Mouse (Mus musculus) retina, adult 2 months (tissue): ENCODE results near the gene Herc3.
"Not testable (repeated sequence)": the region's sequence is repeated elsewhere in the genome, so short reads cannot be mapped to it uniquely, and the experiment has no call there.

ENCODE experiments used
- DNase-seq: peaks from one replicate; pipeline ENCODE4 v3.0.0-alpha.2; 2012; ENCODE audit warnings: low read depth, low spot score

The Herc3 gene

GRCm38 (mm10) chr6:58831232-58832009 lies at the start of gene Herc3:
Gene Herc3 (plus strand): TSS chr6:58831465.
- DNase-seq, result no peak

- DNase-seq, result no peak
Measured at GRCm38 (mm10) chr6:58801394-58801793, 29.9 kb upstream of the Herc3 start.

GRCm38 (mm10) chr6:58814381-58814780 lies 16.9 kb upstream of the Herc3 start:
- no peak for DNase-seq

- not testable (repeated sequence) for DNase-seq
Measured at GRCm38 (mm10) chr6:58817037-58817436, 14.2 kb upstream of the Herc3 start.

GRCm38 (mm10) chr6:58825619-58826018 lies 5.6 kb upstream of the Herc3 start:
- DNase-seq, result no peak

GRCm38 (mm10) chr6:58826089-58826488 lies 5.2 kb upstream of the Herc3 start:
- DNase-seq, result no peak

GRCm38 (mm10) chr6:58828582-58828981 lies 2.7 kb upstream of the Herc3 start:
- no peak for DNase-seq

GRCm38 (mm10) chr6:58830840-58831231 lies 429 bp upstream of the Herc3 start:
- no peak for DNase-seq

GRCm38 (mm10) chr6:58832591-58833018 lies 1.3 kb downstream of the Herc3 start:
- no peak for DNase-seq

GRCm38 (mm10) chr6:58834470-58834869 lies 3.2 kb downstream of the Herc3 start:
- no peak for DNase-seq

- DNase-seq, result no peak
Measured at GRCm38 (mm10) chr6:58835591-58835990, 4.3 kb downstream of the Herc3 start.

GRCm38 (mm10) chr6:58836476-58836875 lies 5.2 kb downstream of the Herc3 start:
- DNase-seq, result no peak

- no peak for DNase-seq
Measured at GRCm38 (mm10) chr6:58837917-58838316, 6.7 kb downstream of the Herc3 start.

- no peak for DNase-seq
Measured at GRCm38 (mm10) chr6:58841208-58841607, 9.9 kb downstream of the Herc3 start.

GRCm38 (mm10) chr6:58842186-58842585 lies 10.9 kb downstream of the Herc3 start:
- no peak for DNase-seq

GRCm38 (mm10) chr6:58843580-58843979 lies 12.3 kb downstream of the Herc3 start:
- no peak for DNase-seq

- no peak for DNase-seq
Measured at GRCm38 (mm10) chr6:58844188-58844822, 13.0 kb downstream of the Herc3 start.

- no peak for DNase-seq
Measured at GRCm38 (mm10) chr6:58846850-58847692, 15.8 kb downstream of the Herc3 start.

GRCm38 (mm10) chr6:58847836-58848235 lies 16.6 kb downstream of the Herc3 start:
- DNase-seq, result no peak

GRCm38 (mm10) chr6:58849356-58849755 lies 18.1 kb downstream of the Herc3 start:
- DNase-seq, result no peak

GRCm38 (mm10) chr6:58855676-58856367 lies 24.6 kb downstream of the Herc3 start:
- no peak for DNase-seq

GRCm38 (mm10) chr6:58856494-58856893 lies 25.2 kb downstream of the Herc3 start:
- no peak for DNase-seq
